Mouse (Mus musculus) hindbrain, embryonic 14.5 days (tissue): ENCODE measurements at regions not wholly inside any gene's neighbourhood (a gene's known extent, or its start where the extent isn't known, plus 50 kb on each side); places are given as distances from the start of the nearest gene placed in this dataset.
A peak's percentile ranks its signal among the peaks of the same experiment; 100 is the strongest.

Experiments
- ATAC-seq: fragments of 200-750 bp; cut with Nextera tagmentation; 2 replicates; pipeline ENCODE4 v1.8.0; 2017; ENCODE audit warnings: moderate number of reproducible peaks, mild to moderate bottlenecking, moderate TSS enrichment, moderate library complexity; ENCODE audit not compliant: low FRiP score
- DNase-seq: peaks from one replicate; pipeline ENCODE4 v3.0.0-alpha.2; 2015; ENCODE audit warnings: low spot score
- H3K27ac ChIP-seq: fragments of 300-500 bp; sonication (generic); 2 replicates; pipeline ENCODE4 v1.5.1; 2014; ENCODE audit warnings: mild to moderate bottlenecking, moderate library complexity
- H3K27me3 ChIP-seq: fragments of 300-500 bp; sonication (generic); 2 replicates; pipeline ENCODE4 v1.6.1; 2014; ENCODE audit warnings: mild to moderate bottlenecking, low read length, mixed read lengths; ENCODE audit not compliant: control insufficient read depth, insufficient read depth
- H3K36me3 ChIP-seq: fragments of 300-500 bp; sonication (generic); replicated peaks from 2 replicates; pipeline ENCODE4 v1.6.1; 2014; ENCODE audit not compliant: control insufficient read depth, insufficient read depth
- H3K4me1 ChIP-seq: fragments of 300-500 bp; sonication (generic); replicated peaks from 2 replicates; pipeline ENCODE4 v1.6.1; 2014; ENCODE audit warnings: antibody characterized with exemption, low read length, mixed read lengths; ENCODE audit not compliant: control insufficient read depth, insufficient read depth
- H3K4me2 ChIP-seq: fragments of 300-500 bp; sonication (generic); replicated peaks from 2 replicates; pipeline ENCODE4 v1.6.1; 2014; ENCODE audit warnings: mild to moderate bottlenecking, moderate library complexity
- H3K4me3 ChIP-seq: fragments of 300-500 bp; sonication (generic); replicated peaks from 2 replicates; pipeline ENCODE4 v1.5.1; 2014; ENCODE audit warnings: mild to moderate bottlenecking, low read length
- H3K9ac ChIP-seq: fragments of 300-500 bp; sonication (generic); 2 replicates; pipeline ENCODE4 v1.6.1; 2014
- H3K9me3 ChIP-seq: fragments of 300-500 bp; sonication (generic); 2 replicates; pipeline ENCODE4 v1.6.1; 2016; ENCODE audit warnings: low read length; ENCODE audit not compliant: control insufficient read depth
- WGBS: fragments of 180-500 bp; shearing (Covaris S2); extraction: QIAGEN DNeasy Blood & Tissue Kit; methylation state at CpG from one replicate; pipeline ENCODE4 v1.1.7; 2014; 5-methylcytosine and 5-hydroxymethylcytosine counted together

DNA sequence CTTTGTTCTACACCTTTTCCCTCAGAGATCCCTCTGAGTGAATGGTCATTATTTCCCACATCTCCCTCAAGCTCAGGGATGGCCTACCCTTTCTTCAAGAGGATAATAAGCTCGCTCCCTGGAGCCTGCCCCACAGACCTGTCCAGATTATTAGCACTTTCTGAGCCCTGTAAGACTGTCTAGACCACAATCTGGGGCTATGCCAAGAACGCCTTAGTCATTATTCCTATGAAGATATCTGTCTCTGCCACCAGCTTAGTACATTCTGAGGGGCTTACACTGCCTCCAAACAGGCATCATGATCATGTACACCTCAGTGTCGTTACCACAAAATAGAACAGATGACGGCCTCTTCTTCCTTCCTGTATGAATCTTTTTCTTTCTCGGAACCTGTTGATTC lies 124.9 kb downstream of the Cpeb2 start:
- 92% methylated on average over 5 of the region's 5 CpGs for WGBS
- no peak for ATAC-seq

GRCm38 (mm10) chr5:43358928-43359765 lies 126.2 kb downstream of the Cpeb2 start:
- no peak overlapping the region for H3K9ac ChIP-seq
- H3K27ac ChIP-seq = no peak overlapping the region
- no peaks in the 10 kb centered on the region for H3K9me3 ChIP-seq
- ATAC-seq (no peak), DNase-seq (no peak)
- no peak overlapping the region for H3K4me3 ChIP-seq
- H3K4me1 ChIP-seq = peaks cover 16% of the 10 kb centered on the region
- no peaks in the 10 kb centered on the region for H3K36me3 ChIP-seq
- H3K4me2 ChIP-seq = no peak overlapping the region
- whole genome bisulfite sequencing = 86% methylated on average over 7 of the region's 7 CpGs
- H3K27me3 ChIP-seq = no peaks in the 10 kb centered on the region

More for the DNA sequence above, 124.9 kb downstream of the Cpeb2 start:
- H3K4me3 ChIP-seq = no peak overlapping the region
- H3K27ac ChIP-seq = no peak overlapping the region
- H3K4me1 ChIP-seq = peaks cover 23% of the 10 kb centered on the region
- H3K9ac ChIP-seq = no peak overlapping the region
- no peaks in the 10 kb centered on the region for H3K36me3 ChIP-seq
- no peaks in the 10 kb centered on the region for H3K27me3 ChIP-seq
- no peak overlapping the region for H3K4me2 ChIP-seq
- DNase-seq = no peak
- no peaks in the 10 kb centered on the region for H3K9me3 ChIP-seq

DNA sequence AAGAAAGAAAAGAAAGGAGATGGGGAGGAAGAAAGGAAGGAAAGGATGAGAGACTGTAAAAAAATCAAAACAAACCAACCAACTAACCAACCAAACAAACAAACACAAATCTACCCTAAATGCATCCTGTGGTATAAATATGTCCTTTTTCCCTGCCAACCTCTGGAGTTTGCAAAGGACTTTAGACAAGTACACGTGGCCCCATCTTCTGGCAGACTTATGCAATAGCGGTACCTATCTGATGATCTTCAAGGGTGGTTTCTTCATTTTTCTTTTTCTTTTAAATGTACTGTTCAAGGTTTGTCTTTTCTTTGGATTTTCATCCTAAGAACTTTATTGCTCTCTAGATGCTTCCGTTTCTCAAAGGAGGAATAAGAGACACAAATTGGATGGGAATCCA lies 127.3 kb downstream of the Cpeb2 start:
- Histone ChIP-seq H3K4me3 (no peak overlapping the region), H3K9ac (no peak overlapping the region), H3K27ac (no peak overlapping the region), H3K27me3 (no peaks in the 10 kb centered on the region), H3K9me3 (no peaks in the 10 kb centered on the region), H3K4me2 (no peak overlapping the region), H3K4me1 (peaks cover 6% of the 10 kb centered on the region; the same call in 1 of the 2 replicates), H3K36me3 (no peaks in the 10 kb centered on the region)
- WGBS = 48% methylated on average over 3 of the region's 3 CpGs
- ATAC-seq = no peak
- peak; percentile 71 for DNase-seq

- H3K9me3 ChIP-seq = no peaks in the 10 kb centered on the region
- no peaks in the 10 kb centered on the region for H3K36me3 ChIP-seq
- no peaks in the 10 kb centered on the region for H3K27me3 ChIP-seq
- H3K9ac ChIP-seq = no peak overlapping the region
- H3K4me1 ChIP-seq = no peaks in the 10 kb centered on the region
- DNase-seq (no peak), ATAC-seq (no peak)
- 91% methylated on average over 1 of the region's 1 CpGs for WGBS
- H3K4me3 ChIP-seq = no peak overlapping the region
- no peak overlapping the region for H3K4me2 ChIP-seq
- no peak overlapping the region for H3K27ac ChIP-seq
Observed at GRCm38 (mm10) chr5:43361026-43361425, 128.1 kb downstream of the Cpeb2 start.

GRCm38 (mm10) chr5:43372385-43372784 lies 139.4 kb downstream of the Cpeb2 start:
- no peaks in the 10 kb centered on the region for H3K27me3 ChIP-seq
- H3K9me3 ChIP-seq = no peaks in the 10 kb centered on the region
- H3K4me1 ChIP-seq = no peaks in the 10 kb centered on the region
- no peak for DNase-seq
- no peak for ATAC-seq
- H3K27ac ChIP-seq = no peak overlapping the region
- no peak overlapping the region for H3K9ac ChIP-seq
- no peak overlapping the region for H3K4me3 ChIP-seq
- no peaks in the 10 kb centered on the region for H3K36me3 ChIP-seq
- WGBS = 81% methylated on average over 1 of the region's 1 CpGs
- H3K4me2 ChIP-seq = no peak overlapping the region

DNA sequence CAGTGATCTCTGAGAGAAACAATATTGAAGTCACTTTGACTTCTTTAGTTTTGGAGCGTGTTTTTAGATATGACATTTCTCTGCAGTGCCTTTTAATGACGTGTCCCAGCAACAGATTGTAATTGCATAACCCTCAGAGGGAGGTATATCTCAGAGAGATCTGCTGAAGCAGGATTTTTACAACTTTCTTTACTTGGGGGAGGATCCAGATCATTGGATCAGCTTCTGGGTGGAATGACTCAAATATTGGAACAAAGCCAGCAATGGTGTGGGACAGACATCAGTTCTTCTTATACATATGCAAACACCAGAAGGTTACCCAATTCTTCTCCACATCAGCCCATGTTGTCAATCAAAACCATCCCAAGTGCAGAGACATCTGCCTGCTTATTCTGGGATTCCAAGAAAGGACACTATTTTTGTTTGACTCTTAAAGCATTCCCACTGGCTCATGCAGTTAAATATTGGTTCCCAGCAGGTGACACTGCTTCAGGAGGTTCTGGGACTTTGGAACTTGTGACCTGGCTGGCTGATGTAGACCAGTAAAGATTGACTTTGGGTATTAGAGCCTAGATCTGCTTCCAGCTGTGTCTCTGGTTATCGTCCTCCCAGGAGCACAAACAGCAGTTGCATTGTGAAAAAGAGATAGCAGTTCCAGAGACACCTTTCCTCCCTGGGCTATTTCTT lies 130.5 kb upstream of the C1qtnf7 start:
- no peaks in the 10 kb centered on the region for H3K36me3 ChIP-seq
- 87% methylated on average over 3 of the region's 3 CpGs for WGBS
- no peaks in the 10 kb centered on the region for H3K4me1 ChIP-seq
- H3K4me2 ChIP-seq = no peak overlapping the region
- H3K4me3 ChIP-seq = no peak overlapping the region
- no peak for ATAC-seq
- no peaks in the 10 kb centered on the region for H3K9me3 ChIP-seq
- H3K27ac ChIP-seq = no peak overlapping the region
- H3K9ac ChIP-seq = no peak overlapping the region
- H3K27me3 ChIP-seq = no peaks in the 10 kb centered on the region
- DNase-seq = no peak

DNA sequence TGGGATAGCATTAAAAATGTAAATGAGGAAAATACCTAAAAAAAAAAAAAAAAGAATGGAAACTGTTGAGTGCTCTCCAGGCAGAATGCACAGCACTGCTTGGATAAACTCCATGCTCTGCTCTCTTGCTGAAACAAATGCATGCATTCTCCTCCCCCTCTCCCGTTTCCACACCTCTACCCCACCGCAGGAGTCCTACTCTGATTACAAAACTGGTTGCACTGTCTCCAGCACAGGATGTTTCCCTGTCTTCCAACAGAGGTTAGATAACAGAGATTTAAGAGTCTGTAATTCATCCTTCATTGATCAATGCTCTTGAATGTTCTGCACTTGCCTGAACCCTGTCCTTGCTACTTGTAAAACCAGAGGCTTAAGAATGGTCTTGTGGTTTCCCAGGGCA lies 124.3 kb upstream of the C1qtnf7 start:
- 28% methylated on average over 2 of the region's 2 CpGs for WGBS
- Histone ChIP-seq H3K27me3 (no peaks in the 10 kb centered on the region), H3K4me1 (no peaks in the 10 kb centered on the region), H3K9ac (no peak overlapping the region), H3K4me2 (no peak overlapping the region), H3K9me3 (no peaks in the 10 kb centered on the region), H3K27ac (no peak overlapping the region), H3K4me3 (no peak overlapping the region), H3K36me3 (no peaks in the 10 kb centered on the region)
- ATAC-seq (no peak), DNase-seq (no peak)

- no peak overlapping the region for H3K4me2 ChIP-seq
- peak; percentile 56 for DNase-seq
- WGBS = 21% methylated on average over 3 of the region's 3 CpGs
- no peaks in the 10 kb centered on the region for H3K9me3 ChIP-seq
- no peaks in the 10 kb centered on the region for H3K4me1 ChIP-seq
- peak; percentile 86; the same call in 1 of the 2 replicates for ATAC-seq
- H3K9ac ChIP-seq = no peak overlapping the region
- H3K27ac ChIP-seq = no peak overlapping the region
- H3K36me3 ChIP-seq = no peaks in the 10 kb centered on the region
- no peaks in the 10 kb centered on the region for H3K27me3 ChIP-seq
- H3K4me3 ChIP-seq = no peak overlapping the region
Observed at GRCm38 (mm10) chr5:43391412-43392029, 123.8 kb upstream of the C1qtnf7 start.

DNA sequence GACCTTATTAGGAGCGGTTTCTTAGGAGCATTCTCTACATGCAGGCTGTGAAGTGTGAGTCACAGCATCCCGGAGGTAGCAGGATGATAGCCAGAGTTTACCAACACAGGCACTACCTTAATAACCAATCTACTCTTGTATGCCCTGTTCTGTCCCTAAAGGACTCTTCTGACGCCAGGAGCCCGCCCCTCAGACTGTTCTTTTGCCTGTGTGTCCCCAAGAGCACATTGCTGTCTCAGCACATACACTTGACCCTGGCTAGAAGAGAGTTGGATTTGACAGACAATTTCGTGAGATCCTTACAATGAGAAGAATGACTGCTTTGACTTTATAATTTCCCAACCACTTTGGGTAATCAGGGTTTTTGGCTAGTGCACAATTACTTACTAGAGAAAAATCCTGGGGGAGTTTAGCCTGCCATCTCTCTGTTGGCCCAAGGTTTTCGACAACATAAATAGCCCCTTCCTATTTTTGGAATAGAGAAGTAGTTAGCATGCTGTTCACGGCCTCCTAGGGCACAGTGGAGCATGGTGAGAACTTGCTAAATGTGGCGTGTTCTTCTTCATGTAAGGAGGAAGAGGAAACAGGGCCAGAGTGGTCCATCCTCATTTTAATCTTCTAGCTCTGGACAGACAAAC lies 122.3 kb upstream of the C1qtnf7 start:
- Histone ChIP-seq H3K9me3 (no peaks in the 10 kb centered on the region), H3K4me1 (no peaks in the 10 kb centered on the region), H3K27ac (no peak overlapping the region), H3K27me3 (no peaks in the 10 kb centered on the region), H3K9ac (no peak overlapping the region), H3K4me2 (no peak overlapping the region), H3K4me3 (no peak overlapping the region), H3K36me3 (no peaks in the 10 kb centered on the region)
- WGBS = 72% methylated on average over 8 of the region's 8 CpGs
- DNase-seq (no peak), ATAC-seq (peak; percentile 38; the same call in 1 of the 2 replicates)
